Mouse (Mus musculus): ENCODE data around the gene Efna5.

Gene Efna5

DNA sequence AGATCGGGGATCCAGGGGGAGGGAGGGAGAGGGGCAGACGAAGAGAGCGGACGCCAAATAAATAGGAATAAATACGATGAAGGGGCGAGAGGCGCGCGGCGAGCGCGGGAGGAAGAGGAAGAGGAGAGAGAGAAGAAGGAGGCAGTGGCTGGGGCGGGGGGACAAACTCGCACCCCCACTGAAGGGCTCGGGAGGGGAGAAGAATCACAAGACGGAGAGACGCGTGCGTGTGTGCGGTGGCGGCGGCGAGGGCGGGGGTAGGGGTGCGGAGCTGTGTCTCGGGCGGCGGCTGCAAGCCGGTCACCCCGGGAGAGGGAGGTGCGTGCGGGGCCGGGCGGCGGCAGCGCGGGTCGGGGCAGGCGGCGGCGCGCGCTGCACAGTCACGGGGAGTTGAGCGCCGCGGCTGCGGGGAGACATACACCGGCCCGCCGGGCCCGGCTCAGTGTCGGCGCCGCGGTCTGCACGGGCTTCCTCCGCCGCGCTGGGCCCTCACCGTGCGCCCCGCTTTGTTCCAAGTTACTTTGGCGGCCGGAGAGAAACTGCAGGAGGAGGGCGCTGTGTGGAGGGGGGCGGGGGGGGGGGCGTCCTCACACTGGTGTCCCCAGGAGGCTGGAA is at the start of gene Efna5:
TSS of gene Efna5 (minus strand) at position 142 of the 615 bp plus-strand sequence.
- peak; percentile 13 to 47 for DNase-seq

DNA sequence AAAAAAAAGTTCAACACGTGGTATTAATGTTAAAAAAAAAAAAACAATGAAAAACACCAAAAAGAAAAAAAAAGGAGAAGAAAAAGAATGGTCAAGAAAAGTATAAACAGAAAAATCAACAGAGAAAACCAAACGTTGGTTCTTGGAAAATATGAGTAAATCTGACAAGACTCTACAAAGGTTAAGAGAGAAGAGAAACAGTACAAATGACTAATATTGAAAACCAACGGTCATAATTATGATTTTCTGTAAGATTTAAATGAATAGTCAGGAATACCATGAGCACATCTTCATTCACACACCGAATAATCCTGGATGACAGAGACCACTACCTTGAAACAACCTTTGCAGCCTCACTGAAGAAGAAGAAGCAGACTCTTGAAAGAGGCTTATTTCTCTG is 34.2 kb upstream of the Efna5 start:
- no peak for DNase-seq

DNA sequence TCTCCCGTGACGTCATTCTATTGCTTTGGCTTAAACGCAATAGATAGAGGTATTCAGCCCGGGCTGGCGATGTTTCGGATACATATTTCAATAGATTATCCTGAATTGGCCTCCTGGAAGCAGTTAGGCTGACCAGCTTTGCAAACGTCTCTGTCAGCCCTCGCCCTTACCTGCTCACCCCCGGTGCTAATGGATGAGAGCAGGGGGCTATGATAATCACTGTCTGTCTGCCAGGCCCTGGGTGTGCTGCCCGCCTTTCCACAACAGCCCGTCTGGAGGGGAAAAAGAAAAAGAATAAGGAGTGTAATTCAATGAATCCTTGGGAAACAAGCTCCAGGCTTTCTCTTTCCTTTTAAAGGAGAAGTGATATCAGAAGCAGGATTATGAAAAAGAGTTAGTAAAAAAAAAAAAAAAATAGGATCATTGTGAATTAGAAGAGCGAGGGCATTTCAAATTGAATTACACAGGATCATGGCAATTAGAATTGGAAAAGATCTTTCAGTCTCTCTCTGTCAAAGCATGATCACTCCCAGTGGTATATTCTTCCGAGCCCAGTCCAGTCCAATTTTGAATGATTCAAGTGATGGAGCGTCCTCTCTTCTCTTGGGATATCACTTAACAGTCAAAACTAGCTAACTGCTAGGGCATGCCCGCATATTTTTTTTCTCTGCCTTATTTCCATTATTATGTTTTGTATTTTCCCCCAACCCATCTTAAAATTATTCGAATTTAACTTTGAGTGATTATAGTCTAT is 24.8 kb upstream of the Efna5 start:
- DNase-seq, result no peak

GRCm38 (mm10) chr17:62899066-62899465 is 17.9 kb upstream of the Efna5 start:
- DNase-seq, result no peak

DNA sequence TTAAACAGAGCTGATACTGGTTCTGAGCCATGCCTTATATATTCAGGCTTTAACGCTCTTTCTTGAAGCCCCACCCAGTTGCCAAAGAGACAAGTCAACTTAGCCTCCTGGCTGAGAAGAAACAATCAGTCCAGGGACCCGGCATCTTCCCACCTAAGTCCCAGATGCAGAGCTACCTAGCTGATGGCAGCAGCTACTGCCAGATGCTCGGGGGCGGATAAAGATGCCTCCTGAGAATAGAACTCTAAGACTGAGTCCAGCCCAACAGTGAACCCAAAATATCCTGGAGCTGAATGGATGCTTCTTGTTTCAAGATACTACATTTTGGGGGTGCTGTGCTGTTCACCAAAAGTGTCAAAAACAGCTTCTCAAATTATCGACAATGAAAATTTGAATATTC is 8.9 kb upstream of the Efna5 start:
- DNase-seq, result no peak

DNA sequence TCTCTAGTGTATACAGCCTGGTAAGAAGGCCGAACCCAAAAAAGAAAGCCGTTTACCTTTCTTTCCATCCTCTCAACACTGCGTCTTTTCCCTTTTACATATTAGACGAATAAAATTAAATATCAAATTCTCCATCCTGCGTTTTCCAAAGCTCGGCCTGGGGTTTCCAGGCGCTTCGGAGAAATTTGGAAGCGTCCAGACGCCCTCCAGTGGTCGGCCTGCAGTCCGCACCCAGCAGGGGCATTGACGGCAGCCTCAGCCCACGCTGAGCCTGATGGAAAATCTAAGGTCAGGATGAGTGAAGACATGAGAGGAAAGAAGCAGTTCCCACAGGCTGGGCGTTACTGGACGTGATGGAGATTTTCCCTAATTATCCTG is 3.0 kb upstream of the Efna5 start:
- DNase-seq, result peak; percentile 71 to 78

DNA sequence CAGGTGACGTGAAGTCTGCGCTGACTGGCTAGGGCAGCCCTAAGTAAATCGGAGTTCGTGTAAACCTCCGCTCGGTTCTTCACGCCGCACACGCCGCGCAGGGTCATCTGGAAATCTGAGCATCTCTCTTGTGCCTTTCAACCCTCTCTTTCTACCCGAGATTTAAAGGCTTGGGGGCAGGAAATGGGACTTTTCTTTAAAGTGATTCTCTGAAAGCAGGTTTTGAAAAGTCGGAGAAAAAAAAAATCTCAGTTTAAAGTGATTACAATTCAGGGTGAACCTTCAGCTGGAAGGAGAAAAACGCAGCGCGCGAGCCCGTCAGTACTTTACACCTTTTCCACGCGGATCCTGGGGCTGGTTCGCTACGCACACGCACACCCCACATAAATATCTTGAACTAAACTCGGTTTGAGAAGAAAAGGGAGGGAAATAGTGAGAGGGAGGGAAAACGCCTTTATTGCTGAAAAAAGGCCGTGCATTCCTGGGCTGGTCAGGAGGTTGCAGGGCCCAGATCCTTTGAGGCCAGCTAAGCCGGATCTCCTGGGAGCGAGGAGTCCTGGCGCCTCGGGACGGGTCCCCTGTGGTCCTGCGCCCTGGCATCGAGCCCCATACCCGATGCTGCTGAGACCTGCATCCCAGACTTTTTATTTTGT is 2.5 kb upstream of the Efna5 start:
- DNase-seq, result peak; percentile 27 to 45

- peak; percentile 70 to 90 for DNase-seq
Measured at GRCm38 (mm10) chr17:62882726-62883475, 1.8 kb upstream of the Efna5 start.

DNA sequence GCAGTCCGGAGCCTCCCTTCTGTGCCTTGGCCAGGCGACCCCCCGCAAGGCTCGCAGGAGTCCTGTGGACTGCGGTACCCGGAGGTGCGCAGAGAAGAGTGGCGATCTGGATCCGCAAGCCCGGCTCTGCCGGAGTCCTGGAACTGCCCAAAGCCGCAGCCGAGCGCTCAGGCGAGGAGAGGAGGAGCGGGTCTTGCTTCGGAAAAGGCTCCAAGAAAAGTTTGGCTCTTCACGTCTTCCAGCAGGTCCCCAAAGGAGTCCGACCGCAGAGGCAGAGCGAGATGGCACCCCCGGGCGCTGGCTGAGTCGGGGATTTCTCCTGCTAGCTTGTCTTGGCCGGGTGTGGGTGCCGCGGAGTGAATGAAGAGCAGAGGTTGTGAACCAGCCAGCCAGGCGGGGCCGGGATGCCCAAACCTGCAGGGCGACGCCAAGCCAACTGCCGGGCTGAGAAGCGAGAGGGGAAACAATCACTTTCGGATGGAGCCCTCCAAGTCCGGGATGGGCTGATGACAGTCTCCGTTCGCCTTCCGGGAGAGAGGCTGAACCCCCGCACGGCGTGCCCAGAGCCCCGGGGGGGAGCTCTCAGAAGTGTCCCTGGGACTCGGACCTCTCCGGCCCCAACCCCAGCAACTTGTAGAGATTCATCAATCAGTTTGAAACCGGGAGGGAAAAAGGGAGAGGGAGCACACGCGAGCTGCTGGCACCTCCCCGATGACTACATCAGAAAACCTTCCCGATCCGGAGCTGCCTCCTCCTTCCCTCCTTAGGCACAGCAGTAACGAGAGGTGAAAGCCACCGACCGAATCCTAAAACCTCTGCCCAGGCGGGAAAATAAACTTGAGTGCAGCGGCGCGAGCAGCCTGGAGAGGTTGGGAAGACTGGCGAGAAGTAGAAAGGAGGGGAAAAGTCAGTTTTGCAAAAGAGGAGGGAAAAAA is 941 bp upstream of the Efna5 start:
- peak; percentile 32 to 65 for DNase-seq

DNA sequence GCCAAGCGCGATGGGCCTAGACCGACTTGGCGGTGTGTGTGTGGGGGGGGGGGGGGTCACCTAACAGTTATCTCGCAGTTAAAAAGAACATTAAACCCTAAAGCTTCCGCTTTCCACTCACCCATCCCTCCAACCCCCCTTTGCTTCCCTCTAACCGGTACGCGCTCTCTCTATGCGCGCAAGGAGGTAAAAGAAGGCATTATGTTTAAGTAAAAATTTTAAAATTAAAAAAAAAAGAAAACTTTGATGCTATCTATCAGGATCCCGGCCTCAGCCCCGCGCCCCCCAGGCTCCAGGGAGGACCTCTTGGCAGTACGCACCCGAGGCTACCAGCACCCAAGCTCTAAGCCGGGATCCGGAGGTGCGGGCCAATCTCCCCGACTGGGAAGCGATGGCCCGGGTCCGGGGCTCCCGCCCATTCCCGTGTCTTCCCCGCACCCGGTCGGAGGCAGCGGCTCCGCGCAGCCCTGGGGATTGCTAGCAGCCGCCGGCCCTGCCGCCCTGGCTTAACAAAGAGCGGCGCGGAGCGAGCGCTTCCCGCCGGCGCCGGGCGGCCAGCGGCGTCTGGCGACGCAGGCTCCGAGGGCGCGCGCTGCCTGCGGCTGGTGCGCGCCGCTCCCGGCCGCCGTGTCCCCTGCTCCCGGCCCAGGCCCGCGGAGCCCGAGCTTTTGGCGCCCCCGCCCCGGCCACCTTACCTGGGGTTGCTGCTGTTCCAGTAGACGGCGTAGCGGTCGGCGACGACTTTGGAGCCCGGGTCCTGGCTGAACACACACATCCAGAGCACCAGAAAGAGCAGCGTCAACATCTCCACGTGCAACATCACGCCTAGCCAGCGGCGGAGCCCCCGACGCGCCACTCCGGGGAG is 574 bp downstream of the Efna5 start:
- DNase-seq, result peak; percentile 33 to 72

GRCm38 (mm10) chr17:62879526-62880310 is 1.4 kb downstream of the Efna5 start:
- peak; percentile 36 to 68 for DNase-seq

DNA sequence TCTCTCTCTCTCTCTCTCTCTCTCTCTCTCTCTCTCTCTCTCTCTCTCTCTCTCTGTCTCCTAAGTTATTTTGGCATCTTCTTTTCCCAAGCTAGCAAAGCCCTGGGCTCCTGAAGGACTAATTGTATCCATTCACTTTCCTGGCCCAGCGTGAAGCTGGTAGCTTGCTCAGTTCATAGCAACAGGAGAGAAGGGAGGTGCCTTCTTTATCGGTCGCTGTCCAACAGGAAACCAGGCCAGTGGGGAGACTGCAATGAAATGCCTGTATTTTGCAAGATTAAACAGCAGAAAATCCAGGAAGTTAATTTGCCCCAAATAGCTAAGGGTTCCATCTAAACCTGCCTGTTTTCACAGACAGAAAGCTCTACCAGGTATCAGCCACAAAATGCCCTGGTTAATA is 5.4 kb downstream of the Efna5 start:
- no peak for DNase-seq

GRCm38 (mm10) chr17:62871928-62872327 is 9.2 kb downstream of the Efna5 start:
- DNase-seq, result no peak

- DNase-seq, result no peak
Measured at GRCm38 (mm10) chr17:62871191-62871590, 9.9 kb downstream of the Efna5 start.

- no peak for DNase-seq
Measured at GRCm38 (mm10) chr17:62870446-62870845, 10.7 kb downstream of the Efna5 start.

GRCm38 (mm10) chr17:62864966-62865365 is 16.2 kb downstream of the Efna5 start:
- DNase-seq, result no peak

DNA sequence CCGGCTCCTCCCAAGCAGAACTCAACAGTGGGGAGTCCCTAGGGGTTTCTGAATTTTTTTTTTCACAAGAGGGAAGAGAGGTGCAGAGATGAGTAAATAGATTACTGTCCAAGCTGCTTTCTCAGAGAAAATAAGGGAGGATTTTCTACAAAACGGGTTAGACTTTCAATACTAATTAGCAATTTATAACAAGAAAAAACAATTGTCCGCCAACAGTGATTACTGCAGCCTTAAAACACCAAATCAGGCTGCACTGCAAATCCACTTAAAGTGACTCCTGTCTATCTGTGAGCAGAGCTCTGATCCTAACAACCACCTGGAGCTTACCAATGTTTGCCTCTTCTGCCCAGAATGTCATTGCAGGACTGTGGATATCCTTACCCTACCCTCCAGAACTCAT is 18.1 kb downstream of the Efna5 start:
- no peak for DNase-seq

GRCm38 (mm10) chr17:62862298-62862999 is 18.7 kb downstream of the Efna5 start:
- no peak for DNase-seq

GRCm38 (mm10) chr17:62857275-62857674 is 23.8 kb downstream of the Efna5 start:
- no peak for DNase-seq

- no peak for DNase-seq
Measured at GRCm38 (mm10) chr17:62853741-62854140, 27.4 kb downstream of the Efna5 start.

Data from kidney, postnatal 25 days (tissue).